Mouse (Mus musculus): ENCODE data around the gene Fam151a.
"Not testable (repeated sequence)": the region's sequence is repeated elsewhere in the genome, so short reads cannot be mapped to it uniquely, and the experiment has no call there.

DNA sequence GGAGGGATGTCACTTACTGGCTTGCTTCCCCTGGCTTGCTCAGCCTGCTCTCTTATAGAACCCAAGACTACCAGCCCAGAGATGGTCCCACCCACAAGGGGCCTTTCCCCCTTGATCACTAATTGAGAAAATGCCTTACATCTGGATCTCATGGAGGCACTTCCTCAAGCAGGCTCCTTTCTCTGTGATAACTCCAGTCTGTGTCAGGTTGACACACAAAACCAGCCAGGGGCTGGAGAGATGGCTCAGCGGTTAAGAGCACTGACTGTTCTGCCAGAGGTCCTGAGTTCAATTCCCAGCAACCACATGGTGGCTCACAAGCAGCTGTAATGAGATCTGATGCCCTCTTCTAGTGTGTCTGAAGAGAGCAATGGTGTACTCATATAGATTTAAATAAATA, 3.2 kb downstream of the Fam151a start:
- TF ChIP-seq CTCF, POLR2A (IDR thresholded peaks at IDR 0.05; ENCODE audit: insufficient read depth, low read depth, low read length): not testable (repeated sequence)

All from olfactory bulb, adult 2 months (tissue).